Mouse (Mus musculus) hindbrain, postnatal 0 days (tissue): ENCODE measurements at regions not wholly inside any gene's neighbourhood (a gene's known extent, or its start where the extent isn't known, plus 50 kb on each side); places are given as distances from the start of the nearest gene placed in this dataset.

Experiments
- ATAC-seq: fragments of 200-750 bp; cut with Nextera tagmentation; 2 replicates; pipeline ENCODE4 v1.8.0; 2017; ENCODE audit warnings: mild to moderate bottlenecking, moderate TSS enrichment, moderate library complexity
- DNase-seq: peaks from one replicate; pipeline ENCODE4 v3.0.0-alpha.2; 2015; ENCODE audit warnings: low spot score
- H3K27ac ChIP-seq: fragments of 300-500 bp; sonication (generic); 2 replicates; pipeline ENCODE4 v1.5.1; 2014; ENCODE audit warnings: mild to moderate bottlenecking
- H3K27me3 ChIP-seq: fragments of 300-500 bp; sonication (generic); 2 replicates; pipeline ENCODE4 v1.6.1; 2014; ENCODE audit warnings: low read length, mixed read lengths; ENCODE audit not compliant: insufficient read depth
- H3K36me3 ChIP-seq: fragments of 300-500 bp; sonication (generic); 2 replicates; pipeline ENCODE4 v1.6.1; 2014; ENCODE audit warnings: low read length, mixed read lengths; ENCODE audit not compliant: insufficient read depth
- H3K4me1 ChIP-seq: fragments of 300-500 bp; sonication (generic); 2 replicates; pipeline ENCODE4 v1.6.1; 2014; ENCODE audit warnings: antibody characterized with exemption, low read length, mixed read lengths; ENCODE audit not compliant: insufficient read depth
- H3K4me2 ChIP-seq: fragments of 300-500 bp; sonication (generic); 2 replicates; pipeline ENCODE4 v1.6.1; 2014; ENCODE audit warnings: low read depth, mild to moderate bottlenecking, low read length, moderate library complexity, mixed read lengths
- H3K4me3 ChIP-seq: fragments of 300-500 bp; sonication (generic); 2 replicates; pipeline ENCODE4 v1.5.1; 2014; ENCODE audit warnings: low read length
- H3K9ac ChIP-seq: fragments of 300-500 bp; sonication (generic); replicated peaks from 2 replicates; pipeline ENCODE4 v1.6.1; 2014; ENCODE audit warnings: mild to moderate bottlenecking, low read length, moderate library complexity, mixed read lengths
- H3K9me3 ChIP-seq: fragments of 300-500 bp; sonication (generic); 2 replicates; pipeline ENCODE4 v1.6.1; 2016; ENCODE audit warnings: low read length, mixed read lengths
- CTCF ChIP-seq: IDR thresholded peaks from 2 replicates; pipeline ENCODE4 v1.5.1; 2016; ENCODE audit warnings: antibody characterized with exemption, control low read depth, low read depth
- WGBS: fragments of 180-500 bp; shearing (Covaris S2); extraction: QIAGEN DNeasy Blood & Tissue Kit; methylation state at CpG from one replicate; pipeline ENCODE4 v1.1.7; 2014; 5-methylcytosine and 5-hydroxymethylcytosine counted together

- Histone ChIP-seq H3K4me2 (no peak overlapping the region), H3K36me3 (no peaks in the 10 kb centered on the region), H3K4me3 (no peak overlapping the region), H3K27ac (no peak overlapping the region), H3K9ac (no peak overlapping the region), H3K9me3 (no peaks in the 10 kb centered on the region), H3K27me3 (no peaks in the 10 kb centered on the region), H3K4me1 (no peaks in the 10 kb centered on the region)
- 49% methylated on average over 9 of the region's 9 CpGs for WGBS
- ATAC-seq = no peak
- no peak for TF ChIP-seq CTCF
- peak; percentile 32 for DNase-seq
Observed at GRCm38 (mm10) chr7:36420741-36421140, 277.2 kb upstream of the Tshz3 start.

DNA sequence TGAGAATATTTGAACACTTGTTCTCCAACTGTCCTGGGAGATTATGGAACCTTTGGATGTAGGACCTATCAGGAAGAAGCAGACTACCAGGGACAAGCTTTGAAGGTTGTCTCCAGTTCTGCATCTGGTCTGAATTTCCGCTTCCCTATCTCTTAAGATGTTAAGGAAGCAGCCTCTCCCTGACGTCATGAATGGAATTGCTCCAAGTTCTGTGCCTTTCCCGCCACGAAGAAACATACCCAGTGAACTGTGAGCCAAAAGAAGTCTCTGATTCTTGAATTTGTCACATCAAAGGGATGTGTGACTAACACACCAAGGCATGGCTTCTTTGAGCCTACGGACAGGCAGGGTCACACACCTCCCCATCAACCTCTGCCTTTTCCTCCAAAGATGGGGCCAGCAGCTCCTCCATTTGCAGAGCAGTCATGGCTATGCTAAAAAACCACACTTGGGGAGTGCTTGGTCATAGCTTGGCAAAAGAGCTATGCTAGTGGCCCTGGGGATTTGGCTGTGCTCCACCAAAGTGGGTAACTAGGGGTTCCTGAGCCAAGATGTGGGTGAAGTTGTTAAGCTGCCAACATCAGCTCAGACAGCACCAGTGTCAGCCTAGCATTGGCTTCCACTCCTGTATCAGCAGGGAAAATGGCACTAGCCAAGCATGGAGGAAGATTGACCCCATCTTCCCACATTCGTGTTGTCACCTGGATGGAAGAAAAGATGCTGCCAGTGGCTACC is 248.6 kb upstream of the Tshz3 start:
- TF ChIP-seq CTCF = no peak

GRCm38 (mm10) chr7:36453816-36454215 is 244.1 kb upstream of the Tshz3 start:
- DNase-seq (no peak), ATAC-seq (no peak)
- Histone ChIP-seq H3K27me3 (no peaks in the 10 kb centered on the region), H3K4me2 (no peak overlapping the region), H3K4me1 (no peaks in the 10 kb centered on the region), H3K9ac (no peak overlapping the region), H3K4me3 (no peak overlapping the region), H3K27ac (no peak overlapping the region), H3K36me3 (no peaks in the 10 kb centered on the region), H3K9me3 (no peaks in the 10 kb centered on the region)
- TF ChIP-seq CTCF = no peak
- WGBS = 90% methylated on average over 4 of the region's 4 CpGs

More for the DNA sequence above, 248.6 kb upstream of the Tshz3 start:
- H3K27me3 ChIP-seq = no peaks in the 10 kb centered on the region
- H3K4me3 ChIP-seq = no peak overlapping the region
- no peak overlapping the region for H3K27ac ChIP-seq
- DNase-seq (peak; percentile 44), ATAC-seq (no peak)
- no peak overlapping the region for H3K9ac ChIP-seq
- H3K4me2 ChIP-seq = no peak overlapping the region
- H3K4me1 ChIP-seq = no peaks in the 10 kb centered on the region
- no peaks in the 10 kb centered on the region for H3K9me3 ChIP-seq
- WGBS = 56% methylated on average over 6 of the region's 6 CpGs
- H3K36me3 ChIP-seq = no peaks in the 10 kb centered on the region

- no peaks in the 10 kb centered on the region for H3K9me3 ChIP-seq
- H3K9ac ChIP-seq = no peak overlapping the region
- peak; percentile 40 for DNase-seq
- no peak overlapping the region for H3K4me2 ChIP-seq
- peak; percentile 67; the same call in 1 of the 2 replicates for ATAC-seq
- H3K36me3 ChIP-seq = no peaks in the 10 kb centered on the region
- no peak overlapping the region for H3K4me3 ChIP-seq
- H3K4me1 ChIP-seq = no peaks in the 10 kb centered on the region
- no peak for TF ChIP-seq CTCF
- no peak overlapping the region for H3K27ac ChIP-seq
- no peaks in the 10 kb centered on the region for H3K27me3 ChIP-seq
- 49% methylated on average over 6 of the region's 6 CpGs for WGBS
Observed at GRCm38 (mm10) chr7:36456080-36456479, 241.8 kb upstream of the Tshz3 start.

DNA sequence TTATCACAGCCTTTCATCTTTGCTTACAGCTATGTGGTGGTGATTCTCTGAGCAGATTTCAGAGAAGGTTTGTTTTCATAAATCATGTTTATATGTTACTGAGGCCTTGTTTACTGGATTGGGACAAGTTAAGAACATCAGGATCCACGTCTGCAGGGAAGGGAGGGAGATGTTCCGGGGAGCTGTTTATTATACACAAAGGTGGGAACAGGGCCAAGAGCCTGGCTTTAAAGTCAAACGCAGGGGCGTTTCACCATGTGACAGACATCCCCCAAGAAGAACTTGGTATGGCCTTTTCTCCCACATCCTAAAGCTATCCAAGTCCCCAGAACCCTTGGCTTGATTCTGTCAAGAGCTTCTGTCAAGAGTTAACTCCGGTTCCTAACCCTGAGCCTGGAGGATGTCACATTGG is 235.5 kb upstream of the Tshz3 start:
- ATAC-seq = no peak
- Histone ChIP-seq H3K9me3 (no peaks in the 10 kb centered on the region), H3K4me1 (no peaks in the 10 kb centered on the region), H3K4me3 (no peak overlapping the region), H3K4me2 (no peak overlapping the region), H3K27ac (no peak overlapping the region), H3K27me3 (no peaks in the 10 kb centered on the region), H3K36me3 (no peaks in the 10 kb centered on the region), H3K9ac (no peak overlapping the region)
- WGBS = 49% methylated on average over 5 of the region's 5 CpGs
- no peak for TF ChIP-seq CTCF
- no peak for DNase-seq

GRCm38 (mm10) chr7:36469386-36469785 is 228.5 kb upstream of the Tshz3 start:
- H3K4me2 ChIP-seq = no peak overlapping the region
- TF ChIP-seq CTCF = no peak
- H3K9me3 ChIP-seq = no peaks in the 10 kb centered on the region
- H3K4me1 ChIP-seq = no peaks in the 10 kb centered on the region
- no peak overlapping the region for H3K4me3 ChIP-seq
- ATAC-seq = no peak
- no peaks in the 10 kb centered on the region for H3K27me3 ChIP-seq
- no peak overlapping the region for H3K27ac ChIP-seq
- no peak for DNase-seq
- H3K36me3 ChIP-seq = no peaks in the 10 kb centered on the region
- no peak overlapping the region for H3K9ac ChIP-seq

GRCm38 (mm10) chr7:36473532-36473931 is 224.4 kb upstream of the Tshz3 start:
- DNase-seq (no peak), ATAC-seq (no peak)
- Histone ChIP-seq H3K4me3 (no peak overlapping the region), H3K9ac (no peak overlapping the region), H3K4me1 (no peaks in the 10 kb centered on the region), H3K27ac (no peak overlapping the region), H3K27me3 (no peaks in the 10 kb centered on the region), H3K9me3 (no peaks in the 10 kb centered on the region), H3K4me2 (no peak overlapping the region), H3K36me3 (no peaks in the 10 kb centered on the region)
- WGBS = 87% methylated on average over 2 of the region's 2 CpGs
- TF ChIP-seq CTCF = no peak
